Mouse (Mus musculus) heart, postnatal 25 days (tissue): Measurements from ENCODE around the gene Bid. TPM values are rescaled to one million over a fixed set of nuclear protein-coding genes. Genes with fewer than 3 reads are reported as not detected.
"Not testable (repeated sequence)": the region's sequence is repeated elsewhere in the genome, so short reads cannot be mapped to it uniquely, and the experiment has no call there.

Experiments used
- DNase-seq: peaks from one replicate; pipeline ENCODE4 v3.0.0; 2022; ENCODE audit warnings: low spot score
- intact Hi-C: fragments of 180-260 bp; cut with DNase I; formaldehyde crosslinking; loops from one replicate; pipeline ENCODE4 v1.15.1; 2025
- total RNA-seq, 2 experiments: library from RNA; stranded (reverse); gene quantifications; 2 replicates each; pipeline ENCODE4 v1.2.3; 2021

The Bid gene
- total RNA-seq, 2 experiments from 2014 or later, result 0.89 to 1.2 TPM

DNA sequence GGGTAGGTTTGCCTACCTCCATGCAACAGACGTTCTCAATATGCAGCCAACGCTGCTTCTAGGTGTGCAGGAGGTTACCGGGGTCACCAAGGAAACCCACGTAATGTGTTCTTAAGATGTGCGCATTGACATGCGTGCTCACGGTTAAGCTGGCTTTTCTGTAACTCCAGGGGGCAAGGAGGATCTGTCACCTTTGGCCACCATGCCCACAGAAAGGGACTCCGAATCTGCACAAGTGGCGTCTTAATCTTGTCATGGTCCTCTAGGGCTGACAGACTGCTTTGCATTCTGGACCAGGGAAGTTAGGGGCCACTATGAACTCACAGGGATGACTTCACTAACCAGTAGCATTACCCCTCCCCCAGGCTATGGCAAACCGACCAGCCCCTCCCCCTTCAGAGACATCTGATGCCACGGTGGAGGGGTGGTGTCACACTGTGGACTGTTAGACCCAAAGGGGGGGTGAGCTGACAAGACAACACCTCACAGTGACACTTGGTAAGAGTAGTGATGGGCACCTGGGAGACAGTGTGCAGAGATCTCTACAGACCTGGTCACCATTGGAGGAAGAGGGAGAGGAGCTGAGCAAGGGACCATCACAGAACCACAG is 21.5 kb upstream of the Bid start:
- DNase-seq, result no peak
- intact Hi-C loops, result no loop called here

DNA sequence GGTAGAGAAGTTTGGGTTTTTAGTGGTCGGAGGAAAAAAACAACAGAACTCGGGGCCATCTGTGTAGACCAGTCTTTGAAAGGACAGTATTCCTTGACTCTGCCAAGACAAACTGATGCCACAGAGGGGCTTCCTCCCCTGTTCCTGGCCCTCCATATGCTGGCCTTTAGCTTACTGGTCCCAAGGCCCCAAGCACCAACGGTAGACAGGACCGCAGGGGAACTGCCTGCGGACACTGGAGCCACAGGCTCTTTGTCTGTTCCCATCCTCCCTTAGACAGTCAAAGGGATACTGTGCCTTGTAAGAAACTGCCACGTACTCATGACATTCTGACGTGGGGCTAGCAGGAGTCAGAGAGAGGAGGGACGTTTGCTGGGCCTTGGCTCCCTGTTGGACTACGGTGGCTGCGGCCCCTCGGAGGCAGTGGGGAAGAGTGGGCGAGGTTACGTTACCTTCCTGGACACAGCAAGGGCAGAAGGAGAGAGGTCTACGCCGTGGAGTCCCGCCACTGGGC is 20.5 kb upstream of the Bid start:
- no peak for DNase-seq
- intact Hi-C loops, result no loop called here

DNA sequence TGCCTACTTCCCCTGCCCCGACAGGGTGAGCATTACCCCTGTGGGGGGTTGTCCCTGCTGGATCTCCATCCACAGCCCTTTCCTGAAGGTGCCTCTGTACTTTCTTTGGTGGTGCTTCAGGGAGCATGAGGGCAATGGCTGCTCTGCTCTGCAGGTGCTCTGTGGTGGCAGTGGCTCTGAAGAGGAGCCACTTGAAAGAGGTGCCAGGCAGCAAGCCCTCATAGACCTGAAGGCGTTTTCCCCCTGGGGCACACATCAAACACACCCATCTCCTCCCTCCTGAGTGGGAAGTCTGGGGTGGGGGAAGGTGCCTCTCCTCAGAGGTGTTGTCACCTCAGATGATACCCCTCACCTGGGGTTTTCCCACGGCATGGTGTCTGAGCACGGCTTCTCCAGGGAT is 17.5 kb upstream of the Bid start:
- intact Hi-C loops, result no loop called here
- no peak for DNase-seq

GRCm38 (mm10) chr6:120933670-120934069 is 17.0 kb upstream of the Bid start:
- no peak for DNase-seq
- intact Hi-C loops, result no loop called here

DNA sequence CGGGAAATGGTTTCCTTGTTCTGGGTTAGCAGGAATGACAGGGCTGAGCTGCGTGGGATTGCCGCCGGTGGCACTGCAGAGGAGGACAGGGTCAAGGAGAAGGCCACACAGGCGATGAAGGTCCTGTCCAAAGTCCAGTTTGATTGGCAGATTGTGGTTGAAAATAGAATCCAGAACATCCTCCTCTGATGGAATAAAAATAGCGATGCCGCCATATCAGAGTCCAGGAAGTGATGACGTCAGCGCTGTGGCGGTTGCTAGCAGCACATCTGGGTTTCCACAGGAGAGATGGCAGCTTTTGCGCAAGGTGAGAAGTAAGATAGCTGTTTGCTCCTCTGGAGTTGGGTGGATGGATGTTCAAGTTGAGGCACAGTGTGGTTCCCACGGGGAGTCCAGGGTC is 15.9 kb upstream of the Bid start:
- intact Hi-C loops, result no loop called here
- no peak for DNase-seq

GRCm38 (mm10) chr6:120930450-120931306 is 14.0 kb upstream of the Bid start:
- no peak for DNase-seq
- intact Hi-C loops, result no loop called here

GRCm38 (mm10) chr6:120929421-120929820 is 12.8 kb upstream of the Bid start:
- intact Hi-C loops, result no loop called here
- no peak for DNase-seq

- intact Hi-C loops, result no loop called here
- no peak for DNase-seq
Observed at GRCm38 (mm10) chr6:120927765-120928164, 11.1 kb upstream of the Bid start.

- no peak for DNase-seq
- intact Hi-C loops, result no loop called here
Observed at GRCm38 (mm10) chr6:120926880-120927279, 10.2 kb upstream of the Bid start.

GRCm38 (mm10) chr6:120924791-120925321 is 8.2 kb upstream of the Bid start:
- DNase-seq, result not testable (repeated sequence)

GRCm38 (mm10) chr6:120917975-120918374 is 1.3 kb upstream of the Bid start:
- no peak for DNase-seq
- intact Hi-C loops, result loop anchor here (5.0 kb wide), 1 partner anchor 264 kb away; the partner anchor contains the start of gene Pex26

More at GRCm38 (mm10) chr6:120924791-120925321, 8.2 kb upstream of the Bid start:
- intact Hi-C loops, result not testable (repeated sequence)

- intact Hi-C loops, result loop anchor here (5.0 kb wide), 1 partner anchor 265 kb away; the partner anchor contains the start of gene Pex26
- DNase-seq, result not testable (repeated sequence)
Observed at GRCm38 (mm10) chr6:120916972-120917881, 574 bp upstream of the Bid start.

- DNase-seq, result no peak
- intact Hi-C loops, result loop anchor here (5.0 kb wide), 1 partner anchor 267 kb away; the partner anchor contains the start of gene Pex26
Observed at GRCm38 (mm10) chr6:120915649-120915975, 1.0 kb downstream of the Bid start.

- no peak for DNase-seq
- intact Hi-C loops, result loop anchor here (5.0 kb wide), 1 partner anchor 267 kb away; the partner anchor contains the start of gene Pex26
Observed at GRCm38 (mm10) chr6:120914911-120915648, 1.6 kb downstream of the Bid start.

DNA sequence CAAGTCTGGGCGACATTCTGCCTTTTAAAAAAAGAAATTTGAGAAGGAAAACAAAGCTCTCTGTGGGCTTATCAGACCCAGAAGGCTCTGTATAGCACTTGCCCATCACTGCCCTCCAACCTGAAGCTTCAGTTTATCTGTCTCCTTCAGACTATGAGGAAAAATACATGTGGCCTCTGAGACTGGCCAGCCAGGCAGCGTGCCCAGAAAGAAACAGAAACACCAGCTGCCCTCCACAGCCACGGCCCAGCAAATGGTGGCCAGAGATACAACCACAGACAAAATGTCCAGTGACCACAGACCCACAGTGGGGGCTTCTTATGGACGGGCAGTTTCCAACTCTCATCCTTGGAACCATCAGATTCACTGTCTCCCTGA is 2.1 kb downstream of the Bid start:
- intact Hi-C loops, result no loop called here

GRCm38 (mm10) chr6:120913783-120914182 is 2.9 kb downstream of the Bid start:
- intact Hi-C loops, result no loop called here
- DNase-seq, result no peak

More for the DNA sequence above, 2.1 kb downstream of the Bid start:
- DNase-seq, result no peak

DNA sequence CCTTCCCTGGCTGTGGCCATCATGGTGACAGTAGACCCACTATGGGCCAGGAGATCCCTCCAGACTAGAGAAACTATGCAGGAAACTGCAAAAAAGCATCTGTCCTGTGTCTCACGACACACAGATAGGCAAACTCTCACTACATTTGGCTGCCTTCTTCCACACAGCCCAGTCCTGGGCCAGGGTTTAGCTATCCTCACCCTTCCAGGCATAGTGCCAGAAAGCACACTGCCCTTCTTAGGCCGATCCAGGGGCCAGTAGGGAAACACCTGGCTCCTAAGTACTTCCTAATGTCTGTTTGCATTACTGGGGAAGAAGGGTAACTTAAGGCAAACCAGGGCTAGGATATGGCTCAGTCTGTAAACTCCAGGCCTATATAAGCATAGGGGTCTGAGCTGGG is 3.7 kb downstream of the Bid start:
- DNase-seq, result no peak
- intact Hi-C loops, result no loop called here

DNA sequence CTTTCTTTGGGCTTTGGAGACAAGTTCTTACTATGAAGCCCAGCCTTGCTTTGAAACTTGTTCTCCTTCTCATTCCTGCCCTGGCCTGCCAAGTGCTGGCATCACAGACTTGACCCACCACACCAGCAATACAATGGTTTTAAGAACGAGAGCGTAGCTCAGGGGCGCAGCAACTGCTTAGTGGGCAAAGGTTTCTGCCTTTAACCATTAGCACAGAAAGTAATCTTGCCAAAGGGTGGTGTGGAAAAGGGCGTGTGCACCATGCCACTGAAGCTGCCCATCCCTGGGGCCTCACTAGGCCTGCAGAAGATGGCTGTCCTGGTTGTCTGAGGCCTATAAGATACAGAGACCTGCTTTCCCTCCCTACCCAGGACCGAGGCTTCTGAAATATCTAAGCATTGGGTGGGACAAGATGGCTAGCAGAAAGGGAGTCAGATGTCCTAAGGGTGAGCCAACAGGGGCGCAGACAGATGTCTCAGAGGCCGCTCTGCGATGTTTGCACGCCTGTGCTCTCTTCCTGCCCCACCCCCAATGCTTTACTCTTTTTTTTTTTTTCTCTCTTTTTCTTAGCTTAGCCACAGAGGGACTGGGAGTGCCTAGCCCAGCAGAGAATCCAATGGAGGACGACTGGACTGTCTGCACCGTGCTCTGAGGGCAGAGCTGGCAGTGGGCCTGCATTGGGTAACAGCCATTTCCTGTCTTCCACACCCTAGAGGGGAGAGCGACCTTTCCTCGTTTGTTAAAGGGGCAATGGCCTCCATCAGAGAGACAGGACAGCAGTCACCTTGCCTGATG is 5.2 kb downstream of the Bid start:
- DNase-seq, result no peak
- intact Hi-C loops, result no loop called here
